Mouse (Mus musculus) testis, adult 2 months (tissue): ENCODE measurements at regions not wholly inside any gene's neighbourhood (a gene's known extent, or its start where the extent isn't known, plus 50 kb on each side); places are given as distances from the start of the nearest gene placed in this dataset.

Source experiments
- CTCF ChIP-seq: fragments of 200-500 bp; IDR thresholded peaks from 2 replicates; pipeline ENCODE4 v1.5.1; 2012; ENCODE audit warnings: low read depth, mild to moderate bottlenecking, inconsistent platforms, low read length, moderate library complexity; ENCODE audit not compliant: control insufficient read depth, insufficient read depth, insufficient replicate concordance
- POLR2A ChIP-seq: fragments of 200-500 bp; IDR thresholded peaks from 2 replicates; pipeline ENCODE4 v1.6.1; 2012; ENCODE audit warnings: low read depth, mild to moderate bottlenecking, inconsistent platforms, low read length, moderate library complexity; ENCODE audit not compliant: control insufficient read depth

DNA sequence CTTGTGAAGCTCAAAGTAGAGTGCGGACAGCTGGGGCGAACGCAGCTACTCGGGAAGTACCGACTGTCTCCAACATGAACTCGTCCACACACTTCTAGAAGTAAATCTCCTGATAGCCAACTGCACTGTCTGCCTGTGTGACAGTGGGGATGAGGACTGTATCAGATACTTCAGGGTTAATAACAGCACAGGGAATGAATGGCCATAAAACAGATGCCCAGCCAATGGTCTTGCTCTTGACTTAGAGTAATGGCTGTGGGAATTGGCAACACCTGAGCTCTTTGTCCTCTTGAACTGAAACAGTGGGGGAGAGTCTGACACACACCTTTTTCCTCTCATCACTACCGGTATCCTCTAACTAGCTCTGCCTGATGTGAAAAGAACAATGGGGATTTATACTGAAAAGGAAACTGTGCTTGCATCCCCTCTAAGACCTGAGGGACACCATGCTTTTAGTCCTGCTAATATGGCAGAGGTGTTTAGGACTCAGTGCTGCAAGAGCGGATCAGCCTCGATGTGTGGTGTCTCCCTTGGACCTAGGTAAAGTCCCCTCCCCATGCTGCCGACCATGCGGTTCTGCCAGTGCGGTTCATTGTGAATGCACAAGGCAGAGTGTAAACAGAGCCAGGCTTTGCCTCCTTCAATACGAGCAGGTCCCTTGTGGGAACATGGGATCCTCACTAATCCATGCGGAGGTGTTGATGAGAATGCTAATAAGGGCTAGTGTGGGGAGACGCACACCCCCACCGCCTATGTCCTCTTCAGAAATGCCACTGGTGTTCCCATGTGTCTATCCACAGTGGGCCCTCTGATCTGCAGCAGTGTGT lies 355.5 kb downstream of the Eipr1 start:
- TF ChIP-seq POLR2A (no peak), CTCF (no peak)
